Mouse (Mus musculus) thymus, adult 2 months (tissue): Measurements from ENCODE around the gene Eif2s2. TPM values are rescaled to one million over a fixed set of nuclear protein-coding genes. Genes with fewer than 3 reads are reported as not detected.
A peak's percentile ranks its signal among the peaks of the same experiment; 100 is the strongest.

Experiments
- DNase-seq: peaks from one replicate; pipeline ENCODE4 v3.0.0; 2021
- H3K27ac ChIP-seq: fragments of 200-500 bp; 2 replicates; pipeline ENCODE4 v1.5.1; 2012; ENCODE audit warnings: low read length, control low read depth; ENCODE audit not compliant: control insufficient read depth, insufficient read depth
- H3K27me3 ChIP-seq: fragments of 200-500 bp; 2 replicates; pipeline ENCODE4 v1.6.1; 2012; ENCODE audit warnings: mild to moderate bottlenecking, low read length, moderate library complexity, mixed read lengths; ENCODE audit not compliant: control insufficient read depth, insufficient read depth
- H3K36me3 ChIP-seq: fragments of 200-500 bp; 2 replicates; pipeline ENCODE4 v1.6.1; 2012; ENCODE audit warnings: mild to moderate bottlenecking, low read length, moderate library complexity; ENCODE audit not compliant: control insufficient read depth, insufficient read depth
- H3K4me1 ChIP-seq: fragments of 200-500 bp; replicated peaks from 2 replicates; pipeline ENCODE4 v1.6.1; 2012; ENCODE audit warnings: low read length; ENCODE audit not compliant: control insufficient read depth, insufficient read depth
- H3K4me3 ChIP-seq: fragments of 200-500 bp; 2 replicates; pipeline ENCODE4 v1.5.1; 2012; ENCODE audit warnings: mild to moderate bottlenecking, low read length, control low read depth, moderate library complexity; ENCODE audit not compliant: control insufficient read depth, insufficient read depth
- CTCF ChIP-seq: fragments of 200-500 bp; IDR thresholded peaks from 2 replicates; pipeline ENCODE4 v1.5.1; 2012; ENCODE audit warnings: mild to moderate bottlenecking, control low read depth, low read length, moderate library complexity, borderline replicate concordance; ENCODE audit not compliant: control insufficient read depth, poor library complexity, insufficient read depth; ENCODE audit errors: extremely low read depth
- POLR2A ChIP-seq: fragments of 200-500 bp; IDR thresholded peaks from 2 replicates; pipeline ENCODE4 v1.6.1; 2012; ENCODE audit warnings: mild to moderate bottlenecking, low read length, control low read depth, moderate library complexity; ENCODE audit not compliant: control insufficient read depth, poor library complexity, insufficient read depth; ENCODE audit errors: extremely low read depth
- WGBS: fragments of 180-500 bp; shearing (Covaris S2); methylation state at CpG from one replicate; pipeline ENCODE4 v1.1.7; 2018; 5-methylcytosine and 5-hydroxymethylcytosine counted together
- polyA plus RNA-seq: library from polyadenylated mRNA; depleted of rRNA; stranded (reverse); fragments of >200 nt; gene quantifications from 2 replicates; pipeline ENCODE4 v1.2.3, GENCODE M21; 2012

Eif2s2 gene
- polyA plus RNA-seq, 1 experiment = 11.0 TPM

DNA sequence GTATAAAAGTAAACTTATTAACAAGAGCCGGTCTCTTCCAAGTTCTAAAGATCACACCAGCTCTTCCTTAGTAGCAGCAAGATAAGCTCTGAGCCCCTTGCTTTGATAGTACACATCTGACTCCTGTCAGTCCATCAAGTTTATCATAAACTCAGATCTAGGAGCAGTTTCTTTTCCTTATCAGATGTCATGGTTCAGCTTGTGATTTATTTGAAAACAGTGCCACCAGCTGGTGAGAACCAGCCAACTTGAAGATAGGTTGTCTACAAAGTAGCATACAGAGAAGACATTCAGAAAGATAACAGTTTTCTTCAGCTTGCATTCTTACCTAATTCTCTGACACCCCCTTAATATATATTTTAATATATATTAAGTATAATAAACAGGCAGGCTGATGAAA, 37.4 kb downstream of the Eif2s2 start:
- peak; percentile 63 for DNase-seq
- H3K27ac ChIP-seq = no peak overlapping the region
- TF ChIP-seq POLR2A (no peak), CTCF (no peak)
- no peaks in the 10 kb centered on the region for H3K4me1 ChIP-seq
- no peak overlapping the region for H3K4me3 ChIP-seq
- H3K27me3 ChIP-seq = no peaks in the 10 kb centered on the region
- 95% methylated on average over 1 of the region's 1 CpGs for WGBS
- H3K36me3 ChIP-seq = peaks cover 22% of the 10 kb centered on the region

DNA sequence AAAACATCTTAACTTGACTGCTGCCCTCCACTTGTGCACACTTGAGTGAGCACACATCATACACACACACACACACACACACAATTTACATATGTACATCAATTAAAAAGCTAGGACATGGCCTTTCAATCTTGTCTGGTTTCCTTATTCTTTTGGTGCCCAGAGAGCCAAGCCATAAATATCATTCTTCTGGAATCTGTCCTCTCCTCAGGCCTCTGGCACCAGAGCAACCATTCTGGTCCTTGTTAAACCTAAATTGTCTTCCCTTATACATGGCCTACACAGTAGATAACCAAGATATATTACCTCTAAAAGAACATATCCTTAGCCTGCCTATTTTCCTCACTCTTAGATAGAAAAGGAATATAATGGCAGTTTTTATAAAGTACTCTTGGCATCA, 44.6 kb downstream of the Eif2s2 start:
- no peak for DNase-seq
- TF ChIP-seq CTCF (no peak), POLR2A (no peak)
- Histone ChIP-seq H3K4me1 (no peaks in the 10 kb centered on the region; the same call in 1 of the 2 replicates), H3K4me3 (no peak overlapping the region), H3K27me3 (no peaks in the 10 kb centered on the region), H3K36me3 (peaks cover 5% of the 10 kb centered on the region; the same call in 1 of the 2 replicates), H3K27ac (no peak overlapping the region)

DNA sequence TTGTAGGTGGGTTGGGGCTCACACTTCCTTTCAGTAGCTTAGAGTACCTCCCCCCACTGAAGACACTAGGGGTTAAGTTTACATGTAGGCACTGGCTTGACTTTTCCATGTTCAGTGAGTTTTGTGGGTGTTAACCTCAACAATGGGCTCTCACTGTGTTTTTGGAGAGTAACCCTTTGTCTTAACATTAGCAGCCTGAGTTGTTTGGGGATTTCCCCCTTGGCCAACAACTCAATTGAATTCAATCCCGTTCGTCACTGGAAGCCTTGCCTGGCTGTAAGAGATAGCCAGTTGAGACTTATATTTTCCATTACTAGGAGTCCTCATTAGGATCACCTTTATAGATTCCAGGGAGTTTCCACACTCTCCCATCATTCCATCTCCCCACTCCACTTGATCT, 56.2 kb downstream of the Eif2s2 start:
- H3K36me3 ChIP-seq = no peaks in the 10 kb centered on the region
- no peaks in the 10 kb centered on the region for H3K27me3 ChIP-seq
- no peak for TF ChIP-seq CTCF
- TF ChIP-seq POLR2A = no peak
- no peak for DNase-seq
- H3K27ac ChIP-seq = no peak overlapping the region
- no peak overlapping the region for H3K4me3 ChIP-seq
- no peaks in the 10 kb centered on the region for H3K4me1 ChIP-seq
- WGBS = 89% methylated on average over 2 of the region's 2 CpGs

DNA sequence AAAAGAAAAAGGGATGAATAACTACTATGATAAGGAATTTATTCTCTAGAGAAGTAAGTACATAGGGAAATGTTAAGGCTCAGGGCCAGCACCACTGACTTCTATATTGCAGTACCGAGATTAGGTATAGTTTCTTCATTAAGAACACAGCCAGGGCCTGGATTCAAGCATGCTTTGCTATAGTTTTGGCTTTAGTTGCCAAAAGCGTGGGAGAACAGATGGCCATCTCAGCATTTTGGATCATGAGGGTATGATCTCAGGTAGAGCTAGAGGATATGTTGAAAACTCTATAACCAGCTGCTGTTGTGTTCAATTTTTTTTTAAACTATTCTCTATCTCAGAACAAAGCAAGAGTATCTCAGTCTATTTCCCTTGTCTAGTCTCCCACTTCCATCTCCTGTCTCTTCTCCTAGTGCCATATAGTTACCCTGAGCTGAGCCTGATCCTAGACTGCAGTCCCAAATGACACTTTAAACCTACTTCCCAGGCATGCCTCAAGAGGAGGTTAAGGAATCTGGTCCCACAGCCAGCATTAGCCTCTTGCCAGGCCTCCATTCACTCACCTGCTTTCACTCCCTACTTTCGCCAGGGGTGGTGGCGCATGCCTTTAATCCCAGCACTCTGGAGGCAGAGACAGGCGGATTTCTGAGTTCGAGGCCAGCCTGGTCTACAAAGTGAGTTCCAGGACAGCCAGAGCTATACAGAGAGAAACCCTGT, 58.4 kb downstream of the Eif2s2 start:
- TF ChIP-seq POLR2A (no peak), CTCF (no peak)
- WGBS = 98% methylated on average over 6 of the region's 6 CpGs
- no peaks in the 10 kb centered on the region for H3K4me1 ChIP-seq
- H3K27ac ChIP-seq = no peak overlapping the region
- DNase-seq = no peak
- H3K36me3 ChIP-seq = 0 out of 2 replicates have a peak, but pooled peaks cover 7% of the 10 kb centered on the region
- H3K4me3 ChIP-seq = no peak overlapping the region
- H3K27me3 ChIP-seq = no peaks in the 10 kb centered on the region

DNA sequence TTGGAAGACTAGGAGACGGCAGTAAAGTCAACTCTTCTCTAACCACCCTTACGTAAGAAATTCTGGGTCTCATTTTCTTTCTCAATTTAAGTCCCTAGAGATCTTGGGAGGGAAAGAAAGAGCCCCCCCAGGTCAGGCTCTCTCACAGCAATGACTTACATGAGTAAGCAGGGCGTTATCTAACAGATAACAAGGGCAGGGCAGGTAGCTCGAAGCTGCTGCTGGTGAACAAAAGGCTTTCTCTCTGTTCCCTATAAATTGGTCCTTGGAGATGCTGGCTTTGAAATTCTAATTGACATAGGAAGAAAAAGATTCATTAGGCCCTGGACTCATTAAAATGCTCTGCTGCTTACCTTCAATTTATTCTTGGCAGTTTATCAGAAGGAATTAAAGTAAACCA, 60.3 kb downstream of the Eif2s2 start:
- no peak for TF ChIP-seq POLR2A
- no peak for TF ChIP-seq CTCF
- DNase-seq = no peak
- Histone ChIP-seq H3K27ac (no peak overlapping the region), H3K4me3 (no peak overlapping the region), H3K27me3 (no peaks in the 10 kb centered on the region), H3K36me3 (0 out of 2 replicates have a peak, but pooled peaks cover 7% of the 10 kb centered on the region), H3K4me1 (no peaks in the 10 kb centered on the region)
- 97% methylated on average over 4 of the region's 4 CpGs for WGBS

DNA sequence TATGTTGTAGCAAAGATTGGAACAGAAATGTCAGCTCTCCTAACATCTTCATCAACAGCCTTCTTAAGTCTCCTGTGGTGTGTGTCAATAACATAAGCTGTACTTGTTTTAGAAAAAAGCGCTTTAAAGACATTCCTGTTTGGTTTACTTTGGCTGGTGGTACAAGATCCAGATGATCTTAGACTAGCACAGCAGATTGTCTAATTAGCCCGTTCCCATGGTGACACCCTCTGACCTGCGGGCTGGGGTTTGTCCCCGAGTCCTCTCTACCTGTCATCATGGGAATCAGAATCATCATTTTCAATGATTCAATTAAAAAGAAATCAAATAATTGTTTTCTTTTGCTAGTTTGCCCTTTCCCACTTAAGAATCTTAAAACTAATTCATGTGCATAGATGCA, 65.2 kb downstream of the Eif2s2 start:
- Histone ChIP-seq H3K27ac (no peak overlapping the region), H3K4me3 (no peak overlapping the region), H3K36me3 (peaks cover 9% of the 10 kb centered on the region; the same call in 1 of the 2 replicates), H3K4me1 (0 out of 2 replicates have a peak, but pooled peaks cover 2% of the 10 kb centered on the region), H3K27me3 (no peaks in the 10 kb centered on the region)
- WGBS = 95% methylated on average over 4 of the region's 4 CpGs
- TF ChIP-seq POLR2A = no peak
- TF ChIP-seq CTCF = no peak
- no peak for DNase-seq
